Mouse (Mus musculus): ENCODE data around the gene St14. TPM values are rescaled to one million over a fixed set of nuclear protein-coding genes. Genes with fewer than 3 reads are reported as not detected.
"Not testable (repeated sequence)": the region's sequence is repeated elsewhere in the genome, so short reads cannot be mapped to it uniquely, and the experiment has no call there.

Gene St14
- under 1 TPM; 0.18 to 0.22 TPM for total RNA-seq (2021)

DNA sequence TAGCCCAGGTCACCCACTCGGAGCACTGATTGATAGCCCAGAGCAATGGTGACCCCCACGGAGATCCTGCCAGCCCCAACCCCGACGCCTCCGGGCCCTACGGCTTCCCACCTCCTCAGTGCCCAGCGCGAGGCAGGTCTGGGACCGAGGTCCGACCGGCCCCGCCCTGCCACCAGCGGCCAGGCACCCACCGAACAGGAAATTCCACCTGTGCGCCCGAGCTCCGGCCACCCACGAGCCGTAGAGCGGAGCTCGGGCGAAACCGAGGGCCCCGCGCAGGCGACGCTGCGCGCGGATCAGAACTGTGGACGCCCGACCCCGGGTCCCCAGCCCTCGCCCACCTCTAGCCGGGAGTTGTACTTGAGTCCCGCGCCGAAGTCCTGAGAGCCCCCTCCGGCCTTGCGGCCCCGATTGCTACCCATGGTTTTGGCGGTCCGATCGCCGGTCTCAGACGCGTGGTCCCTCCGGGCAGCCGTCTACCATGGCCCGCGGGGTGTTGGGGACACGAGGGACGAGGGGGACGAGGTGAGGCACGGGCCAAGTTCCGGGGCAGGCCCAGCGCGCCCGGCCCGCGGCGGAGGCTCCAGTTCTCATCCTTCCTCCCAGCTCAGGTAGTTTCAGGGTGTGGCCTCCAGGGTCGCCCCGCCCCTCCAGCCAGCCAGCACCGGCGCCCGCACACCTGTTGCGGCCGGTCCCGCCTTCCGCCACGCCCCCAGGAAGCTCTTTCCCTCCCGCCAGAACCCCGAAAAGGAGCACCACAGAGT, at the start of gene St14:
Gene St14, minus strand, starts transcription at position 649 of the 764 bp plus-strand sequence.
- intact Hi-C loops (cut with DNase I), result no loop called here
- DNase-seq (ENCODE audit: low spot score), result no peak

DNA sequence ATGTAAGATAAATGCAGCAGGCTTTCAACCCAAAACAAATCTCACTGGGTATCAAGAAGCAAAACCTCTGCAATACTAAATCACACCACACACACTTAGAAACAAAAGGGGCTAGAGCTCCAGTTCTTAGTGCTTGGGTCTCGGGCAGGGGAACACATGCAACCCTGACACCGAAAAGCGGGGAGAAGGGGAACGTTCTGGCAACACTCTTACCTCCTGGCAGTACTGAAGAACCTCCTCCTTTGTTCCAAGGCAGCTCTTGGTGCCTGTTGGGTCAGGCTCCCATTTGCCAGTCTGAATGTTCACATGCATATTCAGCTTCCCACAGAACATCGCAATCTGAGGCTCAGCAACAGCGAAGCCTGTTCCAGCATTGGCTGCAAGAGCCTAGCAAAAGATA, 46.0 kb upstream of the St14 start:
- intact Hi-C loops (cut with DNase I), result no loop called here
- DNase-seq (ENCODE audit: low spot score), result no peak

DNA sequence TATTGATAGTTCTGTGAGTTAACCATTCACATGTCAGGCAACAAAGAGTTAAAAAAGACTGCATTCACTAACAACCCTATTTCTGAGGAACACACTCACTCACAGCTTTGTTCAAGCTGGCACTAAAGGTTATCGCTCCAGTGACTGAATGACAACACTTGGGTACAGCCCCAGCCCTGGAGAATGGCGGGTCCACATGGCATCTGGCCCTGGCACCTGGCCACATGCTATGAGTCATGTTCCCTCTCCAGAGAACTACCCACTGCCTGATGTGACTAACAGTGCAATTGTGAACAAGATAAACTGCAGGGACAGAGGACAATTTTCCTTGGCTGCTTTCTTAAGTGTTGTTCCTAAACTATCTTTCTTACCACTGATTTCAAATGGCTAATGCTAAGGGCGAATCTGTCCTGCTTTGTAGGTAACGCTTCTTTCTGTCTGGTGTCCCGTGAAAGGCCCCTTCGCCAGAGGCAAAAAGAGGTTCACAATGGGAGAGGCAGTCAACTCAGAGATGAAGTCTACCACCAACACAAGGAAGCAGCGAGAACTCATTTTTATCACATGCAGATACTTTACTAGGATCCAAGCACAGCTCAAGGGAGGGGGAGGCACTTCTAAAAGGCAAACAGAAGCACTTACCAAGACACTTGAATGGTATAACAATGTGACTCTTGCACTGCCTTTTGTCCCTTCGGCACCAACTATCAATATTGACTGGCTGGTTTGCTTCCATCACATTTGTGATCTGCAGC, 44.9 kb upstream of the St14 start:
- DNase-seq (ENCODE audit: low spot score), result peak; percentile 79
- intact Hi-C loops (cut with DNase I), result no loop called here

DNA sequence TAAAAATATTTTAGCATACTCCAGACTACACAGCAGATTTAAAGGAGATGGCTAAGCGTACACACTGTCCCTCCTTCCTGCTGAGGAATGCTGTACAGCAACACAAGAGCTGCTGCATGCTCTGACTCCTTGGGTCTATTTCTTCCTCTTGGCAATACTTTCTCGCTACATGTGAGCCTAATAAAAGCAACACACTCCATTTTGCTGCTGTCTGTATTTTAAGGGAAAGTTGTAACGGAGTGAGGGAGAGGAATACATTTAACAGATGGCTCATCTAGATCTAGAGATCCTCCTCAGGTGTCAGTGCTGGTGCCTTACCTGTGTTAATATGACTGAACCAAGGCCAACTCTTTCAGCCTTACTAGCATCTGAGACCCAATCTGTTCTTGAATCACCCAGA, 44.3 kb upstream of the St14 start:
- no peak for DNase-seq (ENCODE audit: low spot score)
- intact Hi-C loops (cut with DNase I), result no loop called here

DNA sequence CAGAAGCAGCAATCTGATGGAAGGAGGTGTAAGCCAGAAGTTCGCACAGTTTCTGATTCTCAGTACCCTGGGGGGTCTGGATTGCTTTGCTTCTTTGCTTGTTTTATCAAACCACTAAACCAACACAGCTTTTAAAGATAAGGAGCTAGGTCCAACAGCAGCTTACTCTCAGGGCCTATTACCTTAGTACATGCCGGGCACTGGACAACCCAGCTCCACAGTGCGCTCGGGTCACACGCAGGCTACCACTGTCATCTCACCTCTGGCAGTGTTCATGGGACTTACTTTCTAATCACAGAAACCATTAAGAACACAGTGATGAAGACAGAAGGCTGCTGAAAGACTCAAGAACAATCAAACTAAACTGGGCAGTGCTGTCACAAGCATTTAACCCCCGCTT, 43.7 kb upstream of the St14 start:
- intact Hi-C loops (cut with DNase I), result no loop called here
- DNase-seq (ENCODE audit: low spot score), result no peak

DNA sequence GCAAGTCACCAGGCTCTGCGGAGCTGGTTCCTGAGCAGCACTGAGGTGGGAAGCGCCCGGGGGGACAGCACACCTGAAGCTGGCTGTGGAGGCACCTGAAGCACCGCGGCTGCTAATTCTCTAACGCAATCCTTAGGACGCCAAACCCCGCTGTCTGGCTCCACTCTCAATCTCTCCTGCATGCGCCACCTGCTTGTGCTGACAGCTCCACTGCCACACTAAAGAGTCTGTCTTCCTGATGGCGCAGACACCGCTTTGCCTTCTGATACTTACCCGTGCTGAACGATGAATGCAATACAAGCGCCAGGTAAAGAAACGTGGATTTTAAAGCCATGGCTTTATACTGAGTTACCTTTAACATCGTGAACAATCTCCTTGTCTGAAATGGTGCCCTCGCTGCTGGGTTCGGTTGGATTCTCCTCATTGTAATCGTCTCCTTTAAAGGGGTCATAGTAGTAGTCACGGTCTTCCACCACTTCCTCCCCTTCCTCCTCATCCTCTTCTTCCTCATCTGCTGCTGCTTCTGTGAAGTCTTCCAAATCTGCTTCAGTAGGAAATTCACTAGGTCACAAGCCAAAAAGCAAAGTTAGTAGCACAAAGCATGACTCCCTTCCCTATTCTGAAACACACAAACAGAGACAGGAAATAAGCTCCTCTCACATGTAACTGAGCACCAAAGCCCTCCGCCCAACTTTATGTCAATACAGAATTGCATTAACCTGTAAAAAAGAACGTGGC, 36.9 kb upstream of the St14 start:
- DNase-seq (ENCODE audit: low spot score), result no peak
- intact Hi-C loops (cut with DNase I), result no loop called here

DNA sequence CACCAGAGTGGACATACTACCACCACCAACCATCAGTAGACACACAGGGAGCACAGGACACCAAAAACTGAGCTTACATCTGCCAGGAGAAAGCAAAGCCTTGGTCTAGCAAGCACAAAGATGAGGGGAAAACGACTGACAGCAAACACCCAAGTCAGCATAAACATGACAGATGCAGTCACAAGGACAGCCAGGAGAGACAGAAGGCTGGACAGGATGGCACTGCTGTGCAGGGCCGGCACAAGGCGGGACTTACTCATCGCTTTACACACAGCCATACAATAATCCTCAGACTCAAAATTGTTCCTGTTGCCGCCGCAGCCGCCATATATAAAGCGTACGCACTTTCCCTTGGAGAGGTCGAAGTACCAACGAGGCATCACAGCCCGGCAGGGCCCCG, 35.7 kb upstream of the St14 start:
- intact Hi-C loops (cut with DNase I), result no loop called here
- no peak for DNase-seq (ENCODE audit: low spot score)

DNA sequence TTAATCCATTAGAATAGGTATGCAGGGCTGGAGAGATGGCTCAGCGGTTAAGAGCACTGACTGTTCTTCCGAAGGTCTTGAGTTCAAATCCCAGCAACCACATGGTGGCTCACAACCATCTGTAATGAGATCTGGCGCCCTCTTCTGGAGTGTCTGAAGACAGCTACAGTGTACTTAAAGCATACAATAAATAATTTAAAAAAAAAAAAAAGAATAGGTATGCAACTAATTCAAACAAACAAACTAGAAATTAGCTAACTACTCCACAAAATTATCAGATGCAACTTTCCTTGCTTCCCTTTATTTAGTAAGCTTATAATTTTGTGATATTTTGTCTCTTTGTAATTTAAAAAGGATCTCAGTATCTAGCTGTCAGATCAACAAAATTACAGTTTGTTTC, 33.9 kb upstream of the St14 start:
- DNase-seq (ENCODE audit: low spot score); intact Hi-C loops (cut with DNase I): not testable (repeated sequence)

DNA sequence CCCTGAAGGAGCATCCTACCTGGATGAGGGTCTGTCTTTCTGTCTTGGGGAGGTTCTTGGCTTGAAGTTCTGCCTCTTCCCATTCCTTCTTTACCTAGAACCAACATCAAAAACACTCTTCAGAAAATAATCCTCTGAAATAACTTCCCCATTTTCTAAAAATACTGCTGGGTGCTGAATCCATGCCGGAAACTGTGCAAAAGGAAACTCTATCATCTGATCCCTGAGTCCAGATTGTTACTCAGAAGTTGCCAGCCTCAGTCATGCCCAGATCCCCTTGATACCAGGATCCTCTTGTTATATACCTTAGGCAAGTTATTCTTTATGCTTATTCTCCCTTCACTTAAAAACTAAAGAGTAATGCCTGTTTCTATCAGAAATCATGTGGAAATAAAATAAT, 31.7 kb upstream of the St14 start:
- intact Hi-C loops (cut with DNase I), result loop anchor here (2.0 kb wide), 1 partner anchor 45 kb away; no protein-coding TSS in a partner anchor
- no peak for DNase-seq (ENCODE audit: low spot score)

DNA sequence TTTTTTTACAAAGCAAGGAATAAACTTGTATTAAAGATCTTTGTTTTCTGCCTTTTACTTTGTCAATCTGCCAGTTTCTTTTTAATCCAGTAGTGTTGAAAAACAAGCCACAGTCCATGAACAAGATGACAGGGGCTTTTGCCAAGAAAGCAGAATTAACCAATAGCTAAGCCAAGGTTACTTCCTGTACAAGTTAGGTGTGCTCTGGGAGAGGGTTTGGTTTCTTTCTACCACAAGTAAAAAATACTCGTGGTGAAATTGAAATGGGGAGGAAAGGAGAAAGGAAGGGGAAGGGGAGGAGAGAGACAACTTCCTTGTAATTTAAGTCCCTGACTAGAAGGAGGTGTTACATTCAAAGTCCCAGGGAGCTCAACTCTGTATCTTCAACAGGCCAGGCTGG, 31.3 kb upstream of the St14 start:
- no peak for DNase-seq (ENCODE audit: low spot score)
- intact Hi-C loops (cut with DNase I), result loop anchor here (2.0 kb wide), 1 partner anchor 46 kb away; no protein-coding TSS in a partner anchor

DNA sequence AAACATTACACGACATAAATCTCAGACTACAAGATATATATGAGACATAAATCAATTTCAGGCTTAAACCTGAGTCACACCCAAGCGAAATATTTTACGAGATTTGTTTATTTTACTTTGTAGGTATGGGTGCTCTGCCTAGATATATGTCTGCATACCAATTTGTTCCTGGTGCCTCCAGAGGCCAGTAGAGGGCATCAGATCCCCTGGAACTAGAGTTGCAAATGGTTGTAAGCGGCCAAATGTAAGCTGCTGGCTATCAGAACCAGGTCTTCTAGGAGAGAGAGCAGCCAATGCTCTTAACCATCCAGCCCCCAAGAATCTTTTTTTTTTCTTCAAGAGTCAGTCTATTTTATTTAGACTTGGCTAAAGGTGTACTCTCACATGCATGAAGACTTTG, 28.3 kb upstream of the St14 start:
- DNase-seq (ENCODE audit: low spot score), result no peak
- intact Hi-C loops (cut with DNase I), result no loop called here

DNA sequence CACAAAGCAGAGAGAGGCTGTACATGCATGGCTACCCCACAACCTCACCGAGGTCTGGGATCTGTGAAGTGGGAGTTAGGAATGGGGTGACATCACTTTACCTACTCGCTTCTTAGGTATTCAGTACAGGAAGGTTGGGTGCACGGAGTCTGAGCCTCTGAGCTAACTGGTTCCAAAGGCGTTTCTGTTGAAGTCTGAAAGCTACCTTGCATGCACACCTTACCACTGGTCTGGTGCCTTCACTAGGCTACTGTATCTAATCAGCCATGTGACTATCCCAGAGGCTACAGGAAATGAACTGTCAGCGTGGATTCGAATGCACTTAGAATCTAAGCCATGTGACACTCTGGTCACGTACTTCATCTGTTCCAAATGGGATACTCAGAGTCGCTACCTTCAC, 24.9 kb upstream of the St14 start:
- intact Hi-C loops (cut with DNase I), result no loop called here
- no peak for DNase-seq (ENCODE audit: low spot score)

DNA sequence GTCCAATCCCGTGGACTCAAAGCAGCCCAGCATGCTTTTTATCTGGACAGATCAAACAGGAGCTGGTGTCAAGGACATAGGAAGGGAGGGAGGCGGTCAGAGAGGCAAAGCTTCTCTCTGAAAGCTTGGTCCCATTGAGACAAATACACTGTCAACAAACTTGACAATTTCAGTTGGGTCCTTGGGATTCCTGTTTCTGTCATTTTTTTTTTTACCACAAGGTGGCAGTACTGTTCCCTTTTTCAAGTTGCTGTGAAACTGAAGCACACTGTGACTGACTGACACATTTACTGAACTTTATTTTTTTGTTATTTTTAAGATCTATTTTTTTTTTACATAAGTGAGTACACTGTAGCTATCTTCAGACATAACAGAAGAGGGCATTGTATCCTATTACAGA, 19.4 kb upstream of the St14 start:
- no peak for DNase-seq (ENCODE audit: low spot score)
- intact Hi-C loops (cut with DNase I), result loop anchor here (1.0 to 5.0 kb wide), 3 partner anchors 131 to 241 kb away; partner anchors contain the start of gene Prdm10

DNA sequence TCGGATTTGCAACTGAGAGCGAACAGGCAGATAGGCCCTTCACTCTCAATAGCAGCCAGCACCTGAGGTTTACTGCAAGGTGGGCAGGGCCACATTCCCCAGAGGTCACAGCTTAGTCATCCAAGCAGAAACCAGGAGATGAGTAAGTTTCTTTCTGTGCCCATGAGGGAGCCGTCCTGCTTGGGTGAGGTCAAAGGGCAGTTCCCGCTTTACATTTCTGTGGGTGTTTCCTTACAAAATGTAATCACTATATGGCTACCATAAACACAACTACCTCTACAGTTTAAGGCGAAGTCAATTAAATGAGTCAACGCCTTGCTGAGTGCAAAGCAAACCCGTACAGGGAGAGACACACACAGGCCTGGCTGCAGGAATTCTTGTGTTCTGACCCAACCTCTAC, 16.5 kb upstream of the St14 start:
- intact Hi-C loops (cut with DNase I), result no loop called here
- DNase-seq (ENCODE audit: low spot score), result no peak

DNA sequence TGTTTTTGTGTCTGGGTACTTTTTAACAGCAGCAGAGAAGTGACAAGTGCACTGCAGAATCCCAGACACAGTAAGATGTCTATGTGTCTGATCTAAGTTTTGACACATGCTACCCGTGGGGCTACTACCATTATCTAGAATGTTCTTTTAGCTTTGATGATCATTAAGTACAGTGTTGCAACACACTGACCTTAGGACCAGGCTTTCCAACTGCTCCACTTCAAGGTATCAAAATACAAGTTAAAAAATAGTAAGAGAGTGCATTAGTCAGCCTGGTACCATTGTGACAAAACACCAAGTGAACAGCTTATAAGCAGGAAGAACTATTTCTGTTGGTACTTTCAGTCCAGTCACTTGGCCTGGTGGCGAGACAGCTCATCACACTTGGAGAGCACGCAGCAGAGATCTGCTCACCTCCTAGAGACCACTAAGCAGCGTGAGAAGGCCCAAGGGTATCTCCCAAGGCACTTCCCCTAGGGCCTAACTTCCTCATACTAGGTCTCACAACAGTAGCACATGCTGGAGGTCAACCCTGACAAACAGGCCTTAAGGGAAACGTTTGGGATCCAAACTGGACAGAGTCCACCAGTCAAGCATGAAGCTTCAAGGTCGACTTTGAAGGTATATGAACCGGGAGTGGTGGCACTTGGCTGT, 13.7 kb upstream of the St14 start:
- intact Hi-C loops (cut with DNase I), result no loop called here
- DNase-seq (ENCODE audit: low spot score), result no peak

DNA sequence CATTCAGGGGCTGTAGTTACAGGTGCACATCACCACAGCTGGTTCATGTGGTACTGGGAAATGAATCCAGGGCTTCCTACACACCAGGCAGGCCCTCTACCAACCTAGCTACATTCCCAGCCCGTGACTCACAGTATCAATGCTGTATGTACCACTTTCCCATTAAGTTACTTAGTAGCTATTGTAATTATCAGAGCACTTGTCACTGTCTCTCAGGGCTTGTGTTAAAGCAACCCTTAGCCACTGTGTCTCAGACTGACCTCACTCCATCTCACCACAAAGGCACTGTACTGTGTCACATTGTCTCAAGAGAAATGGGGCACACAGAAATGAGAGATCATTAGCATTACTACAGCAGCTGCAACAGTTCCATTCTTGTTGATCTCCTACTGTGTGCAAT, 11.3 kb upstream of the St14 start:
- intact Hi-C loops (cut with DNase I), result no loop called here
- DNase-seq (ENCODE audit: low spot score), result no peak

DNA sequence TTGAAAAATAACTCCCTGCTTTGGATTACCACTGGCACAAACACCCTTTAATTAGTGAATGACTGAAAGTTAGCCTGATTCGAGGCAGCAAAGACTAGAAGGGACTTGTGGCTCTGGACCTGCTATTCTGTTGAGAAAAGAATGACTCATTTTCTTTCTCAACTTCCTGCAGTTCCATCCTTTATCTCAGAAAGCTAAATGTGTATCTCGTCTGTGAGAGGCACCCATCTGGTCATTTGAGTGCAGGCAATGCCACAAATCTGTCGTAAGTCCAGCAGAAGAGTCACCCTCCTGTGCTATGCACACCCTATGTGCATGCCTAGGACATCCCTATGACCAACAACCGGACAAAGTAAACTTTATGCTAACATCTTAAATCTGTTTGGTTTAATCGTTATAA, 1.5 kb upstream of the St14 start:
- intact Hi-C loops (cut with DNase I), result no loop called here
- DNase-seq (ENCODE audit: low spot score), result no peak

DNA sequence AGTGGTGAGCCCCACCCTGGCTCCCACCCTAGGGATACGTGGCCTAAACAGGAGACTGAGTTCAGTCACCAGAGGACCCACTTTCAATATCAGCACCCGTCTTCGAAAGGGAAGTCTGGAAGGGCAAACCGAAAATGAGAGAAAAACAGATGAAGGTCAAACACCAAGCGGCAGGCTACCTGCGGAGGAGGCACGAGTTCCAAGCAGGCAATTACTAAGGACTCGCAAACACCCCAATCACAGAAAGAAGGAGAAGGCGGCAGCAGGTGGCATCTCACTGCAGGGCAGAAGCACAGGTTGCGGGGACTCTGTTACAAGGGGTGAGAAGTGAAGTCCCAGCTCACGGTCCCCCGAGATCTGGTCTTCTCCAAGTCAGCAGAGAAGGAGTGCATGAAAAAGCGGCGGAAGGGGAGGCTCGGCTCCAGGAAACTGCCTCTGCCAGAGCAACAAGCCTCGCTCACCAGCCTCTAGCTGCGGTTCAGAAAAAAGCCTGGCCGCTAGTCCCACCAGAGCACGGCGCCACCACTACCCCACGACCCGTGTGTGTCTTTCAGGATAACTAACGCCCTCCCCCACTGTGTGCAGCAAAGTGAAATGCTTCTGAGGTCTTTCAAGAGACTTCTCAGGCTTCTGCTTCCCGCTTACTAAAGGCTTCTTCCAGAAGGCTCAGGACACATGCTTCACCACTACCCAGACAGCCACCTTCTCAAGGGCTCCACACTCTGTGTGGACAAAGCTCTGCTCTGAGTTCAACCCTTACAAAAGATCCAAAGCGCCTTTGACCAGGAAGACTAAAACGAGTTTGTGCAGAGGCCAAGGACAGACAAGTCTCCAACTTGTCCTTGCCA, 1.1 kb downstream of the St14 start:
- DNase-seq (ENCODE audit: low spot score), result no peak
- intact Hi-C loops (cut with DNase I), result no loop called here

DNA sequence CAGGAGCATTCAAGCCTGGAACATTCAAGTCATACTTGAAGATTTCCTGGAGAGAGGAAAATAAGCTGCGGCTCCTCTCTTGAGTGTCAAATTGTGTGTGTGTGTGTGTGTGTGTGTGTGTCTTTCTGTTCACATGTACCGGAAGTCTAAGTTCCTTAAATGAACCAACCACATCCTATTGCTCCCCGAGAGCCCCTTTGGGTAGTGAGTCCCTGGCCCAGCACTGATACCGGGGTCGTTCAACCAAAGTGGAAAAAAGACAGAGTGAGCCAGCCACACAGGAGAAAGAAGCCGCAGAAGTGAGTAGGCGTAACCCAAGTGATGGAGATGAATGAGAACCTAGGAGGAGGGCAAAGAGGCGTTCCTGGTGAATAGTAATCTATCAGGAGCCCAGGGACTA, 1.7 kb downstream of the St14 start:
- intact Hi-C loops (cut with DNase I), result no loop called here
- no peak for DNase-seq (ENCODE audit: low spot score)
